In the genomic region with DNA sequence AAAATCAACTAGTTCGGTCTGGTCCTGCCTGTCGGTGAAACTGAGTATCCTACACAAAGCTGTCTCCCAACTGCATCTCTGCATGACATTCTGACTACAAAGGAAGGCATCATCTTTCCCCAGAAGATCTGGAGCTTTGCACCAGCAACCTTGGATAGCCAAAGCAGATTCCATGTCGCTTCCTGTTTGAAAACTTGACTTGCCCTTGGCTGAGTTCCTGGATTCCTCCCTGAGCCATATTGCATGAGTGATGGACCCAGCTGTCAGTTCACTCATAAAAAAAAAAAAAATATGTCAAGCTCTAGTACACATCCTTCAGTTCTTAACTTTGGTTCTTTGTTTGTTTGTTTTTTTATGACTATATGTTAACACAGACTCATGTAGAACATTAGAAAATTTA, we compare ENCODE assay signal across 14 mouse cellular contexts. TPM values are rescaled to one million over a fixed set of nuclear protein-coding genes. Genes with fewer than 3 reads are reported as not detected.
DNase-seq lines count a peak whose midpoint lies in the region; TF ChIP-seq lines count a peak whose summit lies in the region.
"Had no signal": no experiment of that assay in that cellular context is flagged by ENCODE, and none has a peak within 500 bp of the region (broad histone marks: within the 10 kb centered on the region; RNA-seq: fewer than 3 reads in every experiment).

No protein-coding gene starts in this region.

- no peak for TF ChIP-seq CTCF in C2C12 (IDR thresholded peaks at IDR 0.05; ENCODE audit: control insufficient read depth, insufficient read depth, insufficient read length)

- no peaks in the 10 kb centered on the region for H3K36me3 ChIP-seq in C2C12 (ENCODE audit: control insufficient read depth, insufficient read depth)
- H3K36me3 ChIP-seq: embryonic facial prominence, embryonic 13.5 days; forebrain, embryonic 10.5 days; limb, embryonic 12.5 days; neural tube, embryonic 15.5 days had no signal

- intact Hi-C loops in left cerebral cortex, postnatal 4 days (cut with DNase I): no loop called here

- H3K4me3 ChIP-seq in C2C12 (ENCODE audit: insufficient read depth, poor library complexity, severe bottlenecking): no peak overlapping the region
- H3K4me3 ChIP-seq: embryonic facial prominence, embryonic 13.5 days; forebrain, embryonic 10.5 days; heart, adult 2 months; limb, embryonic 12.5 days; neural tube, embryonic 15.5 days had no signal

- no peaks in the 10 kb centered on the region for H3K27me3 ChIP-seq in C2C12 (ENCODE audit: control insufficient read depth, insufficient read depth, insufficient read length)
- H3K27me3 ChIP-seq: embryonic facial prominence, embryonic 13.5 days; limb, embryonic 12.5 days; neural tube, embryonic 15.5 days had no signal

- peak; percentile 58 for DNase-seq in gastrocnemius, adult 18-20 months (ENCODE audit: low spot score)
- DNase-seq in gastrocnemius, postnatal 25 days: no peak
- peak; percentile 28 for DNase-seq in left cerebral cortex, postnatal 4 days
- DNase-seq in left cerebral cortex, adult 11 months (ENCODE audit: low spot score): no peak
- peak; percentile 35 for DNase-seq in adrenal gland, postnatal 10 days
- DNase-seq in c-Kit-positive CD71-positive TER-119-positive erythroid progenitor cells, embryonic 14.5 days (ENCODE audit: low spot score): no peak
- DNase-seq: heart, adult 2 months; retina, postnatal 1 day; thymus, postnatal 14 days had no signal

- H3K79me2 ChIP-seq in C2C12 (ENCODE audit: control insufficient read depth, insufficient read depth): peaks cover 3% of the 10 kb centered on the region

- no peak overlapping the region for H3ac ChIP-seq in C2C12 (ENCODE audit: control insufficient read depth, insufficient read length, low read depth)

- H3K79me3 ChIP-seq in C2C12 (ENCODE audit: low read depth): no peaks in the 10 kb centered on the region

TF ChIP-seq in C2C12, 6 proteins besides CTCF, POLR2A, EP300 and RAD21:
- TF ChIP-seq MAX (IDR thresholded peaks at IDR 0.05): no peak
- peak; percentile 15 for TF ChIP-seq MYOD1 (IDR thresholded peaks at IDR 0.05; ENCODE audit: control insufficient read depth, insufficient read length, low read depth)

RNA-seq across cellular contexts. Expression of gene Akap11, which starts 4.7 kb away (rescaled TPM):
- total RNA-seq in gastrocnemius, adult 18-20 months (2021): 10 to 100 TPM; 19.7 to 25.3 TPM
- total RNA-seq in gastrocnemius, postnatal 25 days (2021): 10 to 100 TPM in 1 of 2 experiments, 1 to 10 TPM in 1; 10.0 to 15.6 TPM
- 100 to 1,000 TPM; 133 to 141 TPM for total RNA-seq in left cerebral cortex, postnatal 4 days (2021)
- 9.0 TPM for polyA plus RNA-seq in C2C12 (2012; fragmentation: generic; extraction: Trizol)
- 10 to 100 TPM; 38.8 to 41.2 TPM for total RNA-seq in adrenal gland, postnatal 10 days (2021)

Comparison
In these comparisons a context has a peak if more than half of its experiments do, and no peak if none do; other contexts are left out.
1. DNase-seq: peak in gastrocnemius, adult 18-20 months (single experiment), left cerebral cortex, postnatal 4 days (single experiment) and adrenal gland, postnatal 10 days (single experiment); none in gastrocnemius, postnatal 25 days (single experiment), left cerebral cortex, adult 11 months (single experiment) and c-Kit-positive CD71-positive TER-119-positive erythroid progenitor cells, embryonic 14.5 days (single experiment).